Mouse (Mus musculus) frontal cortex, postnatal 36 days (tissue): ENCODE data around the gene Ubald2.
"Not testable (repeated sequence)": the region's sequence is repeated elsewhere in the genome, so short reads cannot be mapped to it uniquely, and the experiment has no call there.

Experiments used
- DNase-seq, 2 experiments: peaks; one replicate each; pipeline ENCODE4 v3.0.0; 2022; ENCODE audit warnings: low spot score in 2 of 2

The Ubald2 gene

DNA sequence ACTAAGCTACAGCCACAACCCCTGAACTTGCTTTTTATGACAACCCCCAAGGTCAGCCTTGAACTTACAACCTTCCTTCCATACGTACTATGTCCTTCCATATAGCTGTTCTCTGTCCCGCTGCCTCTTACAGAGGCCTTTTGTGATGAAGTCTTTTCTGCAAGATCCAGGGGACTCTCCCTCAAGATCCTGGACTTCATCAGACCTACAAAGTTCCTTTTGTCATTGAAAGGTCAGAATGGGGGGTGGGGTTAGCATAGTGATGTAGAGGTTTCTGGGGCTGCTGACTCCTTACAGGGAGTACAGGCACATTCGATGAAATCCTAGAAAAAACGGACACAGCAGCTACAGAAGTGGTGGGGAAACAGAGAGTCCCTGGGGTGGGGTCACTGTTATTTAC, 25.9 kb downstream of the Ubald2 start:
- DNase-seq = no peak

DNA sequence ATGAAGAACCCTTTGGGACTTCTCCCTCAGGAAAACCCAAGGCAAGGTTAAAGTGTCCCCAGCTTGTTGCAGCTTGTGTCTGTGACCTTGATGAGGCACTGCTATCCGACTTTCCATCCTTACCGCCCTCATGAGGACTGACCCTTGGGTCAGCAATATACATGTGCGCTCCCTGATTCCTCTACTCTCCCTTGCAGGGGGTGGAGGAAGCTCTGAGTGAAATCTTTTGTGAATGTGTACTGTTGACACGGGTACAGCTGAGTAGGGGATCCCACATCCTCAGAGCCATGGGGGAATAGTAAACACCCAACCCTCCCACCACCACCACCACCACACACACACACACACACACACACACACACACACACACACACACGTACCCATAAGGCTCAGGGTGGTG, 29.4 kb downstream of the Ubald2 start:
- no peak for DNase-seq

DNA sequence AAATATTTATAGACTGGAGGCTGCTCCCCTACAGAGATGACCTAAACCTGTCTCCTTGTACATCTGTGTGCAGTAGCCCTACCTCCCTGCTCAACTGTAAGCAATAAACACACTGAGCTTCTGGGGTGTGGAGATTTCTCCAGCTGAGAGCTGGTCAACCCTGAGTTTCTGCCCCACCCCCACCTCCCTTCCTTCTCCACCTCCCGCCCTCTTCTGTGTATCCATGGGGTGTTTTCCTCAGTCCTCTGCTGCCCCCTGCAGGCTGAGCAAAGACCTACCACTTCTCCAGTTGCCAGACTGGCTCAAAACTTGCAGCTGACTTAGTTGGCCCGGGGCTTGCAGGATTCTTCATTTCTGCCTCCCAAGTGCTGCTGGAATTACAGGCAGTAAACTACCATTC, 29.9 kb downstream of the Ubald2 start:
- peak; percentile 85 to 86 for DNase-seq

DNA sequence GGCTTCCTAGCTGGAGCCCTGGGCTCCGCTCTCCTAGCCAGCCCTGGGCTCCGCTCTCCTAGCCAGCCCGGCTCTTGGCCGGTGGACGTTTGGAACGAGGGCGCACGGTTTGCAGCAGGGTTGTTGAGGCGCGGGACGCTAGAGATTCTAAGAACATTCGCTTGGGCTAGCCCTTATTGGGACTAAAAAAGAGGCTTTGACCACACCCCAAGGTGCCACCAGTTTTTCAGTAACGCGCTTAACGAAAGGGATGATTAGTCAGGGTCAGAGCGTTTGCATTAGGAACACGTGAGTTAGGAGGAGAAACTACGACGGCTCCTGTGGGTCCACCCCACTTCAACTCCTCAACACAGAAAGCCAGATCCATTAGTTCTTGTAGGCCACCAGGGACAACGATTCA, 32.2 kb downstream of the Ubald2 start, which contains the start of gene Qrich2:
Gene Qrich2 (minus strand): TSS at position 101 of the 400 bp plus-strand sequence.
- DNase-seq = no peak

DNA sequence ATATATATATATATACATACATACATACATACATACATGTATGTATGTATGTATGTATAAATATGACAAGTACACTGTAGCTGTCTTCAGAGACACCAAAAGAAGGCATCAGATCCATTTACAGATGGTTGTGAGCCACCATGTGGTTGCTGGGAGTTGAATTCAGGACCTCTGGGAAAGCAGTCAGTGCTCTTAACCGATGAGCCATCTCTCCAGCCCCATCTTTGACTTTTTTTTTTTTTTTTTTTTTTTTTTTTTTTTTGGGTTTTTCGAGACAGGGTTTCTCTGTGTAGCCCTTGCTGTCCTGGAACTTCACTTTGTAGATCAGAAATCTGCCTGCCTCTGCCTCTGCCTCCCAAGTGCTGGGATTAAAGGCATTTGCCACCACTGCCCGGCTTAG, 34.4 kb downstream of the Ubald2 start:
- not testable (repeated sequence) for DNase-seq

DNA sequence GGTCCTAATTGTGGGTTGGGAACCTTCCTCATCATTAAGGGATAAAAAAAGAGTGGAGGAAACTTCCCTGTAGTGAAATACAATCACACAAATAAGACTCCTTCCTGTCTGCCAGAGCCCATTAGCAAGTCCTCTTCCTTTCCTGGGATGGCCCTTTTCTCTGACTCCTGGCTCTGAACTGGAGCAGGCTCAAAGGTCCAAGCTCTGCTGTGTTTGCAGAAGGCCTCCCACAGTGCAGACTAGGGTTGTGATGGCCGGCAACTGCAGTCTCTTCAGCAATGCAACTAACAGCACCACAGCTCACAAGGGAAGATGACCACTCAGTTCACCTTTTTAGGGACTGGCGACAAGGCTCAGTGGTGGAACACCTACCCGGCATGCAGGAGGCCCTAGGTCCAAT, 36.4 kb downstream of the Ubald2 start:
- DNase-seq = peak in 1 of 2 experiments; percentile 13

DNA sequence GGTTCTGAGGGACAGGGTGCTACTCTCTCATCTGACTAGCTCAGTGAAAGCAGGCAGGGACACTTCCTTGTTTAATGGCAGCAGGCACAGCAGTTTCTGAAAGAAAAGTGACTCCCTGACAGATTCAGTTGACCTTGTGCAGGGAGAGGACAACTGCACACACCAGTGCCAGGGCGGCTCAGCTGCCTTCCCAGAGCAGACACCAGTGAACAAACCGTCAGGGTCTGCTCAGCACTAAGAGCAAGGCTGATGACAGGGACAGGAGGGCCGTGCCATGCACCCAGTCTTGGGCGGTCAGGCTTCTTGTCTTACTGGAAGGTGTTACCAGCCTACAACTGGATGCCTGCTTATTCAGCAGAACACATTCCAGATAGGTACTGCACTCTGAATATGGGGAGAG, 37.0 kb downstream of the Ubald2 start:
- DNase-seq = no peak

DNA sequence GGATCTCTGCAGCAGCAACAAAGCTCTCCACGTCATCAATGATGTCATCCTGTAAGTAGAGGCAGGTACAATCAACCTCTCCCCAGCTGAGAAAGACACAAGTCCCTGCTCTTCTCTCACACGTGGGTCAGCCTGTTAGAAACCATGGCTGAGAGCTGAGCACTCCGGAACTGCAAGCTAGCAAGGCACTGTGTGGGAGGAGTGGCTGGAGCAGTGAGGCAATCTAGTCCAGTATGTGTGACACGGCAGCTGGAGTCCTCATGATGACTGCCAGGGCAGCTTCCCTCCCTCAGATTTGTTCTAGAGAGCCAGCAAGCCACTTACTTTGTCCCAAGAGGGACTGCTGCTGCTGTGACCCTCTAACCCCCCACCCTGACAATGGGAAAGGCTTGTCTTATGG, 38.4 kb downstream of the Ubald2 start:
- no peak for DNase-seq

DNA sequence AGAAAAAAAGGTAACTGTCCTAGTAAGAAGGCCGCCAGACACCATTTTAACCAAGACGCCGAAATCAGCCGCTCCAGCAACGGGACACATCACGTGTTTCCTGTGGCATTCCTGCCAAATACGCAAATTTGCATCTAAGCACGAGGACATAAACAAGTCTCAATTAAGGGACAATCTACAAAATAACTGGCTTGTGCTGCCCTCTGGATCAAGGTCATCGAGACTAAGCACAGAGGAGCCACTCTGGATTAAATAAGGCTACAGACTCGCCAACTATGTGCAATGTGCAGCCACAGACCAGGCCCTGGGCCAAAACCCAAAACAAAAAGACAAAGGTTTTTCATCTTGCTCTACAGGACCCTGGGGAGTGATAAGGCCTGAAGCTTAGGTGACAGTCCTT, 42.1 kb downstream of the Ubald2 start:
- peak in 1 of 2 experiments; percentile 45 for DNase-seq

DNA sequence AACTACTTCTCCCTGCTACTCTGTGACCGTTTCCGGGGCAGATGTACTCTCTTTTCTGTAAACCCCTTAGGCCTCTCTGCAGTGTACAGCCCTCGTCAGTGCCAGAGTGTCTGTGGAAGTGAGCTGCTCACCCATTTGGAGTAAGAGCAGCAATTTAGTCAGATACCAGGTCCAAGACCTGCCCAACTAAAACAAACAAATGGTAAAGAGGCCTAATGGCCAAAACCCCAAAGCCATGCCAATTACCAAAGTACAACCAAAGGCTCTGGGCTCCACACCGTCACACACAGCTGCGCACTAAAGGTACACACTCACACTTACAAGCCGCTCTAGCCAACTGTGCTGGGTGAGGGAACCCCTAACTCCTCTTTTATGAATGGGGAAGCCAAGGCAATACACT, 42.8 kb downstream of the Ubald2 start:
- DNase-seq = no peak

DNA sequence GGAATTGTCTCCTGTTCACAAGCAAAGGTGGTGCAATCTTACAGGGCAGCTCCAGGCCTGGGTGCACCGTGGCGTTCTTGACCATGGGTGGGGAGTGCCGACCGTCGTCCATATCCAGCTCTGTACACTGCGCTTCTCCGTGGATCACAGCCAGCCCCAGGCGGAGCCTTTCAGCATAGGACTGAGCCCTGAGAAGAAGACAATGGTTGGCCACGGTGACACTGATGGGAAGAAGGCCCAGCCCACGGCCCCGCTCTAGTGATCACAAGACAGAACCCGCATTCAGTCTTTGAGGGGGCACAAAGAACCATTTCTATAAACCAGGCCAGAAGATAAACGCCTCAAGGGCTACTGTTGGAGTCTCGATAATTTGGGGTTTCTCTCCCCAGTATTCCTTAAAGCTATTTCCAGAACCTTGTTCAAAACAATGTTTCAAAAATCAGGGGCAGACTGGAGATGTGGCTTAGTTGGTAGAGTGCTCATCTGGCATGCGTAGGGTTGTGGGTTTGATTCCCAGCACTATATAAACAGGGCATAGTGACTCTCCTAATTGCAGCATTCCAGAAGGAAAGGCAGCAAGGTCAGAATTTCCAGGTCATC, 43.4 kb downstream of the Ubald2 start:
- no peak for DNase-seq

DNA sequence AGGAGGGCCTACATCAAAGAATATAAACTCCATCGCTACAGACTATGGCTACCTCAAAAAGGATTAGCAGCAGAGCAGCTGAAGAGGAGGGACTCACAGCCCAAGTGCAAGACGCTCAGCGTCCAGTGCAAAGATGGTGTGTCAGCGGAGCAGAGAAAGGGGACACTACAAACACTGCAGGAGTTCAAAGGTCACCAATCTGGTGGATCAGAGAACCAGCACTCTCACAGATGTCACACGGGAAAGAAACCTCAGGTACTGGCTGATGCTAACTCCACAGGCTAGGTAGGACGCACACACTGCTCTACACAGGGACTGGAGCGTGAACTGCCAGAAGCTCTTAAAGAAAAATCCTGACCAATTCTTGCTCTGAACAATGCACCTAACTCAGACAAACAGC, 45.1 kb downstream of the Ubald2 start:
- DNase-seq = no peak

DNA sequence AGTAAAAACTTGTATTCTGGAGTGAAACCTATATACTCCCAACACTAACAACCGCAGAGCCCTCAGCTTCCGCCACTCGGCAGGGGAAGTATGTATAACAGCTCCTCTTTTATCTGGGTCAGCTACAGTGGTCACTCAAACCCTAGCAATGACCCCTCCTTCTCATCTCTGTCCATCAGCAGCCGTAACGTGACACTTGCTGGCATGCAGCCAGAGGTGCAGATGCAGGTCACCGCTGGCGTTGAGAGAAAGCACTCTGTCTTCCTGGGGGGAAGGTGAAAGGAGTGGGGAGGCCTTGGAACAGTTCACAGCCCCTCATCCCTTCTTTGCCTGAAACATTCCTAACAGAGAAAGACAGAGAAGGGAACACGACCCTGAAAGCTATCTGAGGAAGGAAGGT, 45.9 kb downstream of the Ubald2 start:
- no peak for DNase-seq

DNA sequence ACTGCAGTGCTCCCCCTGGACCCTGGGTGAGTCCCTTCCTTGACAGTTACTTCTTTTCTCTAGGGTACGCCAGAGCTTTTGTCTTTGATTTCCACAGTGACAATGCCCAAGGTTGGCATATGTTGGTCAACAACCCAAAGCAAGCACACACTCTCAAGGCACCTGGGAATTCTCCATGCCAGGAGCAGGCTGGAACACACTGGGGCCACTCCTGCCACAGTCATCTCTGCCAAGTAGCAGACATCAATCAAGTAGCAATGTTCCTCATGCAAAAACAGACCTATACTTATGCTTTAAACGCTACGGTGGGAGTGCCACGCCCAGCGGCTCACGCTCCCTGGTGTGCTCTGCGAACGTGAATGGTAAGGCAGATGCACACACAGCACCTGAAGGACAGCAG, 47.1 kb downstream of the Ubald2 start:
- no peak for DNase-seq

DNA sequence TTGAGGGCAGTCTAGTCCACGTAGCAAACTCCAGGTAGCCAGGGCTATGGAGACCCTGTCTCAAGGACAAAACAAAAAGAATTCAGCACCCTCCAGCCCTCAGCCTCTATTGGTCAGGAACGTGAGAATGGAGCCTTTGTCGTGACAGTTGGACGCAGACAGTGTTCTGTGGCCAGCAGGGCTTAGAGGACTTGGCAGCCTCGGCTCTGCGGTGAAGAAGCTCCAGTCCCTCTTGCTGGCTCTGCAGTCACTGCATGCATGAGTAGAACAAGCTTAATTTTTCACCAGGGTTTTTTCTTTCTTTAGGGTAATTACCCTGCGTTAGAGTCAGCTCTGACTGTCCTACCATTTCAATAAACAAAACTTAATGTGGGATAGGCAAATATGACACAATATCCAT, 47.9 kb downstream of the Ubald2 start:
- DNase-seq = no peak

DNA sequence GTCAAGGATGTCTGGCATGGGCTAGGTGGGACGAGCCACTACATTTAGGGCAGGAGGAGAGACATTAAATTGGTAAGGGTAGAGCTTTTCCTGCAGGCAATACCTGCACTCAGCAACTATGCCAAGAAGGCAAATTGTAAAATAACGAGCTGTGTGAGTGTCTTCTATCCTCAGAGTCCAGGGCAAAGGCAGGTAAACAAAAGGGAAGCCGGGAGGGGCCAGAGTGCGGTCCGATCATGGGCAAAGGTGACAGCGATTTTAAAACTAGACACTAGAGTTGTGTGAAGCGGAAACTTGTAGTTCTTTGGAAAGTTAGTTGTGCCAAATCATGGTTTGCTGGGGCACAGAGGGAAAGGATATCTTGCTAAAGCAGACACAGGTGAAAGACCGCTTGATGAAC, 50.4 kb downstream of the Ubald2 start:
- DNase-seq = no peak

DNA sequence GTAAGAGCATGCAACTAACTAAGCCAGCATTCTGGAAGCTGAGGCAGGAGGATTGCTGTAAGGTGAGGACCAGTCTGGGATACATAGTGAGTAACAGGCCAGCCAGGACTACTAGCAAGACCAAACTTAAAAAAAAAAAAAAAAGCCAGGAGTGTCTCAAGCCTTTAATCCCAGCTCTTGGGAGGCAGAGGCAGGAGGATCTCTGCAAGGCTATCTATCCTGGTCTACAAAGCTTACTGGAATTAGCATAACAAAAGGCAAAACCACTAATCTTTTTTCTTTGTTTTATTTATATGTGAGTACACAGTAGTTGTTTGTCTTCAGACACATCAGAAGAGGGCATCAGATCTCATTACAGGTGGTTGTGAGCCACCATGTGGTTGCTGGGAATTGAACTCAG, 54.3 kb downstream of the Ubald2 start:
- DNase-seq = no peak
